Mouse (Mus musculus): Measurements from ENCODE around the gene Grpr. TPM values are rescaled to one million over a fixed set of nuclear protein-coding genes. Genes with fewer than 3 reads are reported as not detected.

Gene Grpr
- 0.50 and 0.57 TPM in 2 replicates for polyA plus RNA-seq (2015; fragmentation: Nextera tagmentation; extraction: Ambion mirVana)

- Histone ChIP-seq H3K4me3 (no peak within 1 kb of the TSS), H3K4me2 (no peak within 1 kb of the TSS), H3K27ac (no peak within 1 kb of the TSS), H3K36me3 (no peaks in the 10 kb centered on the region), H3K27me3 (peaks cover 10% of the 10 kb centered on the region), H3K9ac (no peak within 1 kb of the TSS), H3K9me3 (no peaks in the 10 kb centered on the region), H3K4me1 (no peaks in the 10 kb centered on the region)
- peak; percentile 97 for ATAC-seq (ENCODE audit: borderline replicate concordance, extremely low read depth, low FRiP score, low TSS enrichment)
- 13% methylated on average over 7 of the region's 7 CpGs for WGBS
Measured at GRCm38 (mm10) chrX:163549666-163550065, at the start of gene Grpr. TSS of gene Grpr (minus strand) at chrX:163549677.

GRCm38 (mm10) chrX:163560521-163560920 lies 11.0 kb upstream of the Grpr start:
- Histone ChIP-seq H3K4me3 (no peak overlapping the region), H3K9me3 (no peaks in the 10 kb centered on the region), H3K36me3 (no peaks in the 10 kb centered on the region), H3K9ac (no peak overlapping the region), H3K4me1 (no peaks in the 10 kb centered on the region), H3K27ac (no peak overlapping the region), H3K27me3 (no peaks in the 10 kb centered on the region), H3K4me2 (no peak overlapping the region)
- no peak; the same call in 1 of the 2 replicates for ATAC-seq (ENCODE audit: borderline replicate concordance, extremely low read depth, low FRiP score, low TSS enrichment)
- 46% methylated on average over 3 of the region's 3 CpGs for WGBS

DNA sequence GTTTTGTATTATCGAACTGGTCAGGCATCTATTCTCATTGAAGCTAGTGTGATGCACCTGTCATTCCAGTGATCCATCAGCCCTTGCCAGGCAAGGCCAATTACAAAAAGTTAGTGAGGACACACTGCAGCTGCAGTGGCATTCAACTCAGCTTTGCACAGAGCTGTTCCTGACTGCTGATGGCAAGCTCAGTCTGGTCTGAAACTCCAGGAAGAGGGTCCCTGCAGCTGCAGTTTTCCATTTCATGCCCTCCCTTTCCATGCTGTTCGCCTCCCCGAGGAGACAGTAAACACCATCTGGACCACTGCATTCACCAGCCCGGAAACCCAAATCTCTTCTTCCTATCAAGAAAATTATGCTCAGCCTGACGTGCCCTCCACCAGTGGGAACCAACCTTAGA lies 2.4 kb downstream of the Grpr start:
- peaks cover 10% of the 10 kb centered on the region for H3K27me3 ChIP-seq
- H3K36me3 ChIP-seq, result no peaks in the 10 kb centered on the region
- H3K4me1 ChIP-seq, result no peaks in the 10 kb centered on the region
- no peak overlapping the region for H3K27ac ChIP-seq
- H3K9me3 ChIP-seq, result no peaks in the 10 kb centered on the region
- no peak overlapping the region for H3K9ac ChIP-seq
- no peak overlapping the region for H3K4me3 ChIP-seq
- ATAC-seq (ENCODE audit: borderline replicate concordance, extremely low read depth, low FRiP score, low TSS enrichment), result no peak
- WGBS, result 52% methylated on average over 5 of the region's 5 CpGs
- H3K4me2 ChIP-seq, result no peak overlapping the region

- Histone ChIP-seq H3K9me3 (no peaks in the 10 kb centered on the region), H3K36me3 (no peaks in the 10 kb centered on the region), H3K27me3 (no peaks in the 10 kb centered on the region; the same call in 1 of the 2 replicates), H3K4me3 (no peak overlapping the region), H3K4me1 (no peaks in the 10 kb centered on the region), H3K4me2 (no peak overlapping the region), H3K27ac (no peak overlapping the region), H3K9ac (no peak overlapping the region)
- peak; percentile 46; the same call in 1 of the 2 replicates for ATAC-seq (ENCODE audit: borderline replicate concordance, extremely low read depth, low FRiP score, low TSS enrichment)
- 52% methylated on average over 2 of the region's 2 CpGs for WGBS
Measured at GRCm38 (mm10) chrX:163532836-163533235, 16.6 kb downstream of the Grpr start.

DNA sequence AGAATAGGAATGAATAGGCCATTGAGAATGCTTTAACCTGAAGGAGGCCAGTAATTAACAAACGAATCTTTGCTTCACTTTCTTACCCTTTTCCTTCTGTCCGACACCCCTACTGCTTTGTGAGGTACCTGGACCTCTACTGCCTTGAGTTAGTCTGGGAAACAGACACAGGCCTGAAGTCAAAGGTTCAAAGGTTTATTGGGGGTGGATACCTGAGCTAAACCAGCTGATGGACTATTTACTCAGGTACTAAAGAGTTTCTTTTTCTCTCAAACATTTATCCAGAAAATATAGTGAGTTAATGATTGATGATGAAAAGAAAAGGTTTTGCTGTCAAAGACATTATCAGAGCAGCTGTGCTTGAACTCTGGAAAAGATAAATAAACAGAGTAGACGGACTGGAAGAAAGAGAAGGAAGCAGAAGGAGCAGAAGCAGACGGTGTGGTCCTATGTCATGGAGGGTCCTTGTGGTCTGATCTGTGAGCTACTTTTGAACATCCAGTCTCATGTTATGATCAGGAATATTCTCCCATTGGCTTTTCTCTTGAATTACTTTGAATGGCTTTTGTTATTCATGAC lies 30.4 kb downstream of the Grpr start:
- no peaks in the 10 kb centered on the region for H3K36me3 ChIP-seq
- H3K9ac ChIP-seq, result no peak overlapping the region
- H3K4me1 ChIP-seq, result no peaks in the 10 kb centered on the region
- no peak overlapping the region for H3K4me2 ChIP-seq
- WGBS, result 47% methylated on average over 4 of the region's 4 CpGs
- H3K4me3 ChIP-seq, result no peak overlapping the region
- peaks cover 4% of the 10 kb centered on the region; the same call in 1 of the 2 replicates for H3K27me3 ChIP-seq
- H3K9me3 ChIP-seq, result no peaks in the 10 kb centered on the region
- no peak overlapping the region for H3K27ac ChIP-seq
- ATAC-seq (ENCODE audit: borderline replicate concordance, extremely low read depth, low FRiP score, low TSS enrichment), result no peak

- no peaks in the 10 kb centered on the region for H3K4me1 ChIP-seq
- no peaks in the 10 kb centered on the region for H3K36me3 ChIP-seq
- H3K9me3 ChIP-seq, result no peaks in the 10 kb centered on the region
- no peak for ATAC-seq (ENCODE audit: borderline replicate concordance, extremely low read depth, low FRiP score, low TSS enrichment)
- H3K27me3 ChIP-seq, result peaks cover 4% of the 10 kb centered on the region; the same call in 1 of the 2 replicates
- no peak overlapping the region for H3K4me2 ChIP-seq
- no peak overlapping the region for H3K27ac ChIP-seq
- 22% methylated on average over 2 of the region's 2 CpGs for WGBS
- no peak overlapping the region for H3K4me3 ChIP-seq
- no peak overlapping the region for H3K9ac ChIP-seq
Measured at GRCm38 (mm10) chrX:163511766-163512165, 37.7 kb downstream of the Grpr start.

DNA sequence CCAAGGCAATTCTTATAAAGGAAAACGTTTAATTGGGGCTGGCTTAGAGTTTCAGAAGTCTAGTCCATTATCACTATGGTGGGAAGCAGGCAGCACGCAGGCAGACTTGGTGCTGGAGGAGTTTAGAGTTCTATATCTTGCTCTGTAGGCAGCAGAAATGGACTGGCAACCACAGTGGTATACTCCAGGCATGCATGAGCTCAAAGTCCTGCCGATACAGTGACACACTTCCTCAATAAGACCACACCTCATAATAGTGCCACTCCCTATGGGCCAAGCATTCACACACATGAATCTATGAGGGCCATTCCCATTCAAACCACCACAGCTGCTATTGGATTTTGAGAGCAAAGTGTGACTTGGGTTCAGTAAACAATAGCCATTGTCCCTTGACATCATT lies 47.4 kb downstream of the Grpr start:
- H3K4me2 ChIP-seq, result no peak overlapping the region

More for the DNA sequence above, 47.4 kb downstream of the Grpr start:
- H3K27ac ChIP-seq, result no peak overlapping the region
- H3K9me3 ChIP-seq, result no peaks in the 10 kb centered on the region
- H3K27me3 ChIP-seq, result no peaks in the 10 kb centered on the region
- no peak for ATAC-seq (ENCODE audit: borderline replicate concordance, extremely low read depth, low FRiP score, low TSS enrichment)
- 58% methylated on average over 3 of the region's 3 CpGs for WGBS
- no peak overlapping the region for H3K4me3 ChIP-seq
- H3K4me1 ChIP-seq, result no peaks in the 10 kb centered on the region
- no peaks in the 10 kb centered on the region for H3K36me3 ChIP-seq
- H3K9ac ChIP-seq, result no peak overlapping the region

Other genes with a start within 250 kb of the Grpr start
- gene Rnf138rt1, start 211.7 kb upstream of the Grpr start, polyA plus RNA-seq (2015; fragmentation: Nextera tagmentation; extraction: Ambion mirVana), result not detected in 2 replicates

Measured in lung, embryonic 15.5 days (tissue).